12 mouse cellular contexts compared by ENCODE assay signal in the genomic region with DNA sequence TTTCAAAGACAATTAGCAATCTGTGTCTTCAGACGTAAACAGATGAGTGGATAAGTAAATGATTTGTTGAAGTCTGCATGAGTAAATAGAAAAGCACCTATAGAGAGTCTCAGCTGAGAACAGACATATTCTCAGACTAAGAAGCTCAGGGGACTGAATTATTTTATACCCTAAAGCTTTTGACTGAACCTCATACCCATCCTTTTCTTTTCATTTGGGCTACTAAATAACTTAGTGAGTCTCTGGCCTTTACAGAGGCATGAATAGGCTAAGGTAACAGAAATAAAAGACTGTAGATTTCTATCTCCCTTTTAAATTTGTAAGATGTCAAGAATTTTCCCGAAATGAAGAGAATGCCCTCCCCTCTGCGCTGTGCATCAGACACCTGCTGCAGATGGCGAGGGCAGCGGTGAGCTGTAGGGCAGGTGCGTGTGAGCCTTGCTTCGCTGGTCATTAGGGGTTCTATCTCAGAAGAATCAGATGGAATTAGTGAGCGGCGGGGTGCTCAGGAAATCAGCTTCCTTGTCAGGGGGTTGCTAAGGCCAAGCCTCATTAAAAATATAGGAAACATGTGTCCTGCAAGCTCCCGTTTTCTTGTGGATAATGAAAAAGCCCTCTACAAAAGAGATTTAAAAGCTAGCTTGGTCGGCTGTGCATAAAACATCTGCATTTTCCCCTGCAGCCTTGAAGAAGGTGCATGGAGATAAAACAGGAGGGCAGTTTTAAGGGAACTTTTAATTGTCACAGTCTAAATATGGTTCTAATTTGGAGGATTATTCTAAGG.
DNase-seq lines count a peak whose midpoint lies in the region; ATAC-seq lines count a peak whose summit lies in the region.
"Had no signal": no experiment of that assay in that cellular context is flagged by ENCODE, and none has a peak within 500 bp of the region (broad histone marks: within the 10 kb centered on the region; RNA-seq: fewer than 3 reads in every experiment).

No protein-coding gene starts in this region.

- DNase-seq in embryo, embryonic 11 days = peak; percentile 23
- no peak for DNase-seq in embryo, embryonic 10 days (ENCODE audit: low spot score)
- no peak for DNase-seq in neural tube, embryonic 10.5 days (ENCODE audit: extremely low spot score, low spot score)
- peak; percentile 25 for DNase-seq in retina, embryonic 14.5 days (ENCODE audit: low spot score)
- DNase-seq in right cerebral cortex, postnatal 36 days (ENCODE audit: low spot score in 2 of 2) = no peak
- DNase-seq in urinary bladder, postnatal 14 days (ENCODE audit: low spot score) = no peak
- DNase-seq: adrenal gland, postnatal 36 days; cerebellum, adult 18-20 months; heart, postnatal 4 days; lung, adult 18-20 months had no signal

- H3K36me3 ChIP-seq in neural tube, embryonic 12.5 days = no peaks in the 10 kb centered on the region
- no peaks in the 10 kb centered on the region for H3K36me3 ChIP-seq in limb, embryonic 12.5 days

- 0 out of 2 replicates have a peak, but pooled peaks have one; percentile 53 for ATAC-seq in neural tube, embryonic 12.5 days (ENCODE audit: low FRiP score, low read depth)
- no peak for ATAC-seq in limb, embryonic 12.5 days (ENCODE audit: insufficient number of reproducible peaks, insufficient read depth, low FRiP score, low TSS enrichment, low read depth)

- WGBS in neural tube, embryonic 12.5 days = 71% methylated on average over 11 of the region's 11 CpGs
- WGBS in limb, embryonic 12.5 days = 11% methylated on average over 11 of the region's 11 CpGs

- no peak overlapping the region for H3K9ac ChIP-seq in neural tube, embryonic 12.5 days
- H3K9ac ChIP-seq in limb, embryonic 12.5 days (replicated peaks) = no peak overlapping the region

- no peaks in the 10 kb centered on the region for H3K27me3 ChIP-seq in neural tube, embryonic 12.5 days (replicated peaks)
- H3K27me3 ChIP-seq in limb, embryonic 12.5 days = no peaks in the 10 kb centered on the region; the same call in 1 of the 2 replicates

- H3K4me3 ChIP-seq in neural tube, embryonic 12.5 days = no peak overlapping the region
- no peak overlapping the region for H3K4me3 ChIP-seq in limb, embryonic 12.5 days (replicated peaks)

- H3K27ac ChIP-seq in neural tube, embryonic 12.5 days = no peak overlapping the region
- H3K27ac ChIP-seq in limb, embryonic 12.5 days = no peak overlapping the region

- no peaks in the 10 kb centered on the region for H3K9me3 ChIP-seq in neural tube, embryonic 12.5 days
- no peaks in the 10 kb centered on the region for H3K9me3 ChIP-seq in limb, embryonic 12.5 days

- no peaks in the 10 kb centered on the region for H3K4me1 ChIP-seq in neural tube, embryonic 12.5 days
- H3K4me1 ChIP-seq in limb, embryonic 12.5 days (replicated peaks) = peaks cover 17% of the 10 kb centered on the region

- H3K4me2 ChIP-seq in neural tube, embryonic 12.5 days (replicated peaks) = no peak overlapping the region
- H3K4me2 ChIP-seq in limb, embryonic 12.5 days = peak overlapping the region; percentile 40

Comparison
In these comparisons a context has a peak if more than half of its experiments do, and no peak if none do; other contexts are left out.
1. DNase-seq: peak in embryo, embryonic 11 days (single experiment) and retina, embryonic 14.5 days (single experiment); none in embryo, embryonic 10 days (single experiment), neural tube, embryonic 10.5 days (single experiment), right cerebral cortex, postnatal 36 days (0 of 2) and urinary bladder, postnatal 14 days (single experiment).